Mouse (Mus musculus): ENCODE results near the gene Wipf3.

The Wipf3 gene

DNA sequence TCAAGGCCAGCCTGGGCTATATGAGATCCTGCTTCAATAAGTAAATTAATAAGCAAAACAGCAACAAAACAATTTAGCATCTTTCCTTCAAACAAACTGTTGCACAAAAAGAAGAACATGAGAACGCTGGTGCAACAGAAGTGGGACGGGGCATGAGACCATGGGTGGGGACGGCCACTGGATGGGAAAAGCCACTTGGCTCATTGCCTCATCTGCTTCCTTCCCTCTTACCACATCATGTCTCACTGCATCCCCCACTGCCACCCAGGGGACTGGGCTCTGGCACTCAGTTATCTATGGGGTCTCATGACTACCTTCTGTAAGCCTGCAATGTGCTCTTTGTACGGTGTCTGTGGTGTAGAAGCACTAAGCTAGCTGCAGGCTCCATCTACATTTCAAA is 106.1 kb downstream of the Wipf3 start:
- DNase-seq (ENCODE audit: low spot score), result no peak

DNA sequence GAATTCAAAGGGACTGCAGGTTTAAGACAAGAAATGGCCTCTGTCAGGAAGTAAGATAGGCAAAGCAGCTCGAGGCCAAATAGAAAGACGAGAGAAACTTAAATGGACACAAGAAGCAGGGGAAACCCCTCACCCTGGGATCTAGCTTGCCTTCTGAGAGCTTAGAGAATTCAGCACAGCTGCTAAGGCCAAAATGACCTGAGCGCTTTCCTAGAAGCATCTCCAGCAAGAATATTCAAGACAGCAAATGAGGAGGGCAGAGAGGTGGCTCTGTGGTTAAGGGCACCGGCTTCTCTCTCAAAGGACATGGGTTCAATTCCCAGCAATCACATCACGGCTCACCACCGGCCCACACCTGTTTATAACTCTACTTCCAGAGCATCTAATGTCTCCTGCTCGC is 107.7 kb downstream of the Wipf3 start:
- no peak for DNase-seq (ENCODE audit: low spot score)

DNA sequence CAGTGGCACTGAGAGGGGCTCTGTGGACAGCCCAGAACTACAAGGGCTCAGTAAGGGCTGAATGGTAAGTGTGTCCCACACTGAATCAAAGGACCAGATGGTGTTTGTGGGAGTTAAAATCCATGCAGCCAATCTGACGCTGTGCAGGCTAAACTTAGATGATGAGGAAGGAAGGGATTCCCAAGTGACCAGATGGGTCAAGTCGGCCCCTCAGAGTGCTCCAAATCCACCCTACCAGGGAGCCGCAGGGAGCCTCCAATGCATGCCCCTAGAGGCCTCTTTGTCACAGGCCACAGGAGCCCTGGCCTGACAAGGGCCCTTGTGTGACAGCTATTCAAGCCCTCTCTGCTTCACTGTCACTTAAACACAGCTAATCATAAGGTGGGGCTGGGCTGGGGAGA is 109.4 kb downstream of the Wipf3 start:
- DNase-seq (ENCODE audit: low spot score), result no peak

DNA sequence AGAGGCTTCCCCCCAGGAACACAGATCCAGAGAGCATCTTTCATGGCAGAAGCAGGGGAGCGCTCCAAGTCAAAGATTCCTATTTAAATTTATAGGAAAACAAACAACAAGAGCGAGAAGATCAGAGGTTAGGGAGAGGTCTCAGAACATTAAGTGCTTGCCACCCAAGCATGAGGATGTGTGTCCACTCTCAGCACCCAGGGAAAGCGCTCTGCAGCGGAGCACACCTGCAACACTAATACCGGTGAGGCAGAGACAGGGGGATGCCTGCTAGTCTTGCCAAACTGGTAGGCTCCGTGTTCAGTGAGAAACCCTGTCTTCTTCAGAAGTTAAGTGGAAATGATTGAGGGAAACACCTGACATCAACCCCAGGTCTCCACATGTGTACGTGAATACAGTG is 110.0 kb downstream of the Wipf3 start:
- no peak for DNase-seq (ENCODE audit: low spot score)

DNA sequence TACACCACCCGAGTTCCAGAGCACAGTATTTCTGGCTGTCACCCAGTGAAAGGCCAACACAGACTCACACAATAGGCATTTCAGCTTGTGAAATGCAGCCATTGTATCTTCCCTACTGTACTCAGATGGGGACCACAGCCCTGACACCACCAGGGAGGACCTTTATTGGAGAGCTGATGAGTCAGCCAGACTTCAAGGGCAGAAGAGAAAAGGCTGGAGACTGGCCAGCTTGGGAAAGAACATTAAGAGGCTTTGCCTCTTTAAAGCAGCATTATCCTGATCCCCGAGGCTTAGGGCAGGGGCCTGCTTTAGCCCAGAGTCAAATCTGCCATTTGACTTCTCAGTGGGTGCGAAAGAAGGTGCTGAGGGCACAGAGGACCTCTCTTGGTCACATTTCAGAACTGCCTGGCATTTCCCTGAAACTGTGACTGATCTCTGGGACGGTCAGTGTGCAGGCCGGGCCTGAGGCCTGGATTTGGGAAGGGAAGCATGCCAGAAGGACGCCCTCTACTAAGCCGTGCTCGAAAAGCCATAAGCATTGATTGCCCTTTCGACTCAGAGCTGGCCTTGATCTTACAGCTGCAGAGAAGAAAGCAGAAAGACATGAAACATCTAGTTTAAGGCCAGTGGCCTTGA is 111.0 kb downstream of the Wipf3 start:
- DNase-seq (ENCODE audit: low spot score), result no peak

DNA sequence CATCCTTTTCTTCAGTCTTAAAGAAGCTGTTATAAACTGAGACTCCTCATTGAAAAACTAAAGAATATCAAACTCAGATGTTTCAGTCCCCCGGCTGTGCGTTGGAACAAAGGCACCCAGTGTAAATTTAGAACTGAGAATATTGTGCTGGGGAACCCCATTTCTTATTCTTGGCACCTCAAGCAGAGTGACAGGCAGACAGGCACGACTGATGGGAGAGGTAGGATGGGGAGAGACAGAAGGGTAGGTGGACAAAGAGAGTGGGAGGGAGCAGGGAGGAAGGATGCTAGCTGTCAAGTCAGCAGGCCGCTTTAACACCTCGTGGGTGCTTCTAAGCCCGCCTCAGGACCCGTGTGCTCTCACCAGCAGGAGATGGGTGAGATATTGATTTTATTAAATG is 113.4 kb downstream of the Wipf3 start:
- no peak for DNase-seq (ENCODE audit: low spot score)

DNA sequence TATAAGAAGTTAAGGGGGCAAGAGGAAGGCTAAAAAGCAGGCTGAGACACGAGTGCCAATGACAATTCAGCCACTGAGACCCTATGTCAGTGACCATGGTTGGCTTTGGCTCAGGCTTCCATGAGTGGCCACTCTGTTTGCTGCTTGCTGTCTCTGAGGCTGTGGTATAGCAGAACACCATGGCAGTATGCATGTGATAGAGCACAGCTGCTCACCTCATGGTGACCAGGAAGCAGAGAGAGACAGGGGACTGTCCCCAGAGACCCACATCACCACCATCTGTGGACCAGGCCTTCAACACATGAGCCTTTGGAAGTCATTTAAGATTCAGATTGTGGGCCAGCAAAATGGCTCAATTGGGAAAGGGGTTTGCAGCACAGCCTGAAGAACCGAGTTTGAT is 114.2 kb downstream of the Wipf3 start:
- no peak for DNase-seq (ENCODE audit: low spot score)

DNA sequence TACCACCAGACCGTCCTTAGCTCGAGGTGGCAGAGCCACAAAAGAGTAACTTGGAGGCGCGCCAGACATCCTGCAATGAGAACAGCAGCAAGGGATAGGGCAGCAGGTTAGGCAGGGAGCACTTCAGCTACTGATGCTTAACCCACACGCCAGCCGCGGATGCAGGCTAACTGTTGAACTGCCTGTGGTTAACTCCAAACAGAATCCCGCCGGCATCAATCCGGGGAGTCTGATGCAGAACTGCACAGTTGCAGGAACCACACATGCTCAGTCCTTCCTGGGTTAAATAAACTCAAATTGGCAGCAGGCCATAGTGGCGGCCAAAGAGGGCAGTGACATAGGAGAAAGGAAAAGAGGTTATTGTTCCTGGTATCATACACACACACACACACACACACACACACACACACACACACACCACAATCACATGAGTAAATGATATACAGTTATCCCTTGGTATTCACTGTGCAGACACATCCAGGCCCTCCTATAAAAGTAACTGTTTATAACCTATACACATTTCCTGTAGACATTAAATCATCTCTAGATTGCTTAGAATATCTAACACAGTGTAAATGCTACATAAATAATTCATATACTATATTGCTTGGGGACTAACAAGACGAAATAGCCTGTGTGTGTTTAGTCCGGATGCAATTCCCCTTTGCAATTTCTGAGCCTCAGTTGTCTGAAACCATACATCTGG is 119.1 kb downstream of the Wipf3 start:
- no peak for DNase-seq (ENCODE audit: low spot score)

DNA sequence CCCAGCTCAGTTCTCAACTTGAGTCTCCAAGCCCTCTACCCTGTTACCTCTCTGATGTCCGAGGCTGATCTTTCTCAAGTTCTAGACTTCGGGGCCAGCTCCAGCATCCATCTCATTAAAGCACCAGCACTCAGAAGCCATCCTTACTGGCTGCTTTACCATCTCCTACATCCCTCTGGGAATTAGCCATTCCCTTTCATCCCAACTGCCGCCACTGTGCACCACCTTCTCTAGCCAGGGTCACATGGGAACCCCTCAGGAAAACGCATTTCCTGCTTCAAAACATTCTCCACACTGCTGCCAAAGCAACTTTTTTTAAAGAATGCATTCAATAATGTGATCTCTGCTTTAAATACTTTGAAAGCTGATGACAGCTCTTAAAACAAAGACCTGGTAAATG is 119.9 kb downstream of the Wipf3 start:
- DNase-seq (ENCODE audit: low spot score), result no peak

DNA sequence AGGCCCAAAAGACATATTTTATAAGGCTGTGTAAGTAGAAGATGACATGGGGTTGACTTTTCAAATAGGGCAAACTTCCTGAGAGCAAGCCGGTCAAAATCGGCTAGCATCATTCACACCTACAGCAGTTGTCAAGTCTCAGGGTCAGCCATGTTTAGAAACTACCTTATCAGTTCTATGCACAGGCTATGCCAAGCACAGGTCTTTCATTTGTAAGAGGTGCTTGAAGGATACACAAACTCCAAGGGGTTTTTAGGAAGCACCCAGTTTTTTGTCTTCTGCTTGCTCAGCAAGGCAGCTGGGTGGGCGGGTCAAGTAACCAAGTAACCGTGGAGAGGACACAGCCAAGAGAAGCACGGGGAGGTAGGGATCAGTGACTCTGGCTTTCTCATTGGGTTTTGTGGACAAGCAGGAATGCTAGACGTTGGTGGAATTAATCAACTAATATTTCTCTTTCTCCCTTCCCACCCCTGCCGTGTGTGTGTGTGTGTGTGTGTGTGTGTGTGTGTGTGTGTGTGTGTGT is 121.5 kb downstream of the Wipf3 start:
- no peak for DNase-seq (ENCODE audit: low spot score)

DNA sequence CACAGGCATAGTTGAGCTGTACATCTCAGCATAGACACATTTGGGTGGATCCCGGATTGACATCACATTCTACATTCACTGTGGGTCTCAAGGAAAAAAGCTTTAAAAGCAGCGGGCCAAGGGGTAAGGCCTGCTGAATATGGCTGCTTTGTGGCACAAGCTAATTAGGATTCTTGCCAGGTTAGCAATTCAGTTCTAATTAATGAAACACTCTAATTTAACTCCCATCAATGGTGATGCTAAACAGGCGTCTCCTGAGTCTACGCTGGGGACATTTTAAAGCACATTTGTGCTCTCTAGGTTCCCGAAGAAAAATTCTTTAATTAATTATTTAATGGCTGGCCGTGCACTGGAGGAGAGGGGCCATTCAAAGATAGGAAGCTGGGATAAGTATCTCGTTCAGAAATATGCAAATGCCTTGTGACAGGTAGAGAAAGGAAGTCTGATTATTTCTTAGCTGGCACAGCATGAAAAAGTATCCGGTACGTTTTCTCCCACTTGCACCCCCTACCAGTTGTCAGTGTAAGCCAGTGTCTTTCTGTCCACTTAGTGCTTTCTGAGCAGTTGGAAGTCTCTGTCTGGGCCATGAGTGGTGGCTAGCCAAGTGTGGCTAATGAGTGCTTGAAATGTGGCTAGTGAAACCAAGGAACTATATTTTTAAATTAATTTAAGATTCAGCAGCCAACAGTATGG is 123.5 kb downstream of the Wipf3 start:
- no peak for DNase-seq (ENCODE audit: low spot score)

All from T-cell, adult 2 months (primary cell).